Mouse (Mus musculus) lung, postnatal 14 days (tissue): ENCODE measurements at regions not wholly inside any gene's neighbourhood (a gene's known extent, or its start where the extent isn't known, plus 50 kb on each side); places are given as distances from the start of the nearest gene placed in this dataset.
"Not testable (repeated sequence)": the region's sequence is repeated elsewhere in the genome, so short reads cannot be mapped to it uniquely, and the experiment has no call there.

Experiments used
- DNase-seq: peaks from one replicate; pipeline ENCODE4 v3.0.0; 2021

DNA sequence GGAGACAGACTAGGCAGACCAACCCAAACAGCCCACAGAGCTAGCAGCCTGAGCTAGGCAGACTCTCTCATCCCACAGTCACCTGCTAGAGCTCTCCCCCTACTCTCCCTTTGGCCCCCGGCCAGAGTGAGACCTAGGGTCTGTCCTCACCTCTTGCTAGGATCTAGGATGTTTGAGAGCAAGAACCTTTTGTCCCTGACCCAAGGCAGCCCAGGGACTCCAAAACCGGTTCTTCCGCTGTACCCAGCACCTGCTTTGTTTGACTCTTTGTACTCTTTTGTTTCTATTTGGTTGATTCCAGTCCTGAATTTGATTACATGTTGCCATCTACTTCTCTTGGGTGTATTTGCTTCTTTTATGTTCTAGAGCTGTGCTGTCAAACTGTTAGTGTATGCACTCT is 75.3 kb downstream of the H60c start:
- no peak for DNase-seq

- no peak for DNase-seq
Observed at GRCm38 (mm10) chr10:3188361-3188760, 79.2 kb downstream of the H60c start.

DNA sequence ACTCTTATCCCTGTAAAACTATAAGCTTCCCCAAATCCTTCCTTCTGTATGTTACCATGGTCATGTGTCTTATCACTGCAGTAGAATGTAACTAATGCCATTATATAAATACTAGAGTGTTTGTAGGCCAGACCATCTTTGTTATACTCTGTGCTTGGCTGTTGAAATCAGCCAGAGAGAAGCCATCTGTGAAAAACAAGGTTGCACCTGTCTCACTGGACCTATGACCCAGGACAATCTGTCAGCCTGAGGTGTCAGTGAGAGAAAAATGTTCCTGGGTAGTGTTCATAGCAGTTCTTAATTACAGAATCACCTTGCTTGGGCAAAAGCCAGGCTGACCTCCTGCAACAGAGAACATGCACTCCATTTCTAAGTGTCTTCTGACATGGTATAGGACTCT is 87.5 kb downstream of the H60c start:
- no peak for DNase-seq

GRCm38 (mm10) chr10:3173601-3174000 is 94.0 kb downstream of the H60c start:
- no peak for DNase-seq

- DNase-seq: not testable (repeated sequence)
Observed at GRCm38 (mm10) chr10:3172927-3173326, 94.6 kb downstream of the H60c start.

- DNase-seq: no peak
Observed at GRCm38 (mm10) chr10:3172257-3172656, 95.3 kb downstream of the H60c start.

GRCm38 (mm10) chr10:3171366-3171765 is 96.2 kb downstream of the H60c start:
- DNase-seq: no peak

- DNase-seq: peak; percentile 2
Observed at GRCm38 (mm10) chr10:3155542-3155941, 112.0 kb downstream of the H60c start.

DNA sequence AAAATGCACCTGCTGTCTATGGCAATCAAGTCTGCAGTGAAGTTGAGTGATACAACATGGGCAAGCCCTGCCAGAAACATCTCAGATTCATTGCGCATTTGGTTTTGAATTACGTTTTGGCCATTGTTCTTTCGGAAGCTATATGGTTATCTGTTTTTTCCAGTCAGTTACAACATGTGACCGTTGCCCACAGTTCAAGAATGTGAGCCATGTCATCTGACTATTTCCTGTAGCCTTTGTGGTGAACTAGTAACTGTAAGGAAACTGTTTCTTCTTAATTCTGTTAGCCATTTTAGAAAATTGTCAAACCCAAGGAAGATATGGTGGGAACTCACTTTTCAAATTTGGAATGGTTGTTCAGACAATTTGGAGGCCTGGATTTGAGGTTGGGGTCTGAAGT is 119.4 kb downstream of the H60c start:
- no peak for DNase-seq

DNA sequence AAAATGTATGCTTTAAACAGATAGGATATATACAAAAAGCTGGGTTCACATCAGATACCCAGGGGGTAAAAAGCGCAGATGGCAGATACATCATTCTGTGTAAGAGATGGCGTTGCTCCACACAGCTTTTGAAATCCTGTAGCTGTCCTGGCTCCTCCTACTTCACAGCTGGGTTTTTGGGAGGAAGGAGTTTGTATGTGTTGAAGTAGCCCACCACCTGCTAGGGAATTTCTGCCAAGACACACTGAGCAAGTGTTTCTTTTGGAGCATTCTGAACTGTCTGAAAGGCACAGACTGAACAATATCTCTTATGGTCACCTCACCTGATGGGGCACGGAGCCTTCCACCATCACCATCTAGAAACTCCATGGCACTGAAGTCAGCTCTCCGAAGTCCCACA is 128.3 kb downstream of the H60c start:
- DNase-seq: no peak

GRCm38 (mm10) chr10:3127491-3127890 is 140.1 kb downstream of the H60c start:
- DNase-seq: no peak

DNA sequence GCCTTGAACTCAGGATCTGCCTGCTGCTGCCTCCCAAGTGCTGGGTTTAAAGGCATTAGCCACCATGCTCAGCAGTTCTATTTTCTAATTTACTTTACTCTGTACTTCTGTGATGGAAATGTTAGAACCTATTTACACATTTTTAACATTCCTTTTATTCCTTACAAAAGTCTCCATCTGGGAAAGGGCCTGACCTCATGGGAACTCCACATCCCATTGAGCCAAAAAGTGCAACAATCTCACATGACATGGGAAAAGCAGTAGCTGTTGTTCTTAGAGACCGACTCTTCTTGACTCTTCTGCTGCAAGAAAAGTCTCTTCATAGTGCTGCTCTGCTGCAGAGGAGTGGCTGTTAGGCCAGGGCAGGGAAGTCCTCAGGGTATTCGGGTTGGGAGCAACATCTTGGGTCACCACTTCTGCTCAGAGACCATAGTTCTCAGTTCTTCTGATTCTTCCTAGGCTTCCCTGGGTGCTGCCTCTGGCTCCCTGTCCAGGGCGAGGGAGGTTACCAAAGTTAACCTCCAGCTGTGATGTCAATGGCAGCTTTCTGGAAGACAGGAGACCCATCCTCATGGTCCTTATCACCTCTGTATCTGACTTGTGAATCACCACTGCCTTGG is 150.0 kb downstream of the H60c start:
- DNase-seq: no peak

- DNase-seq: not testable (repeated sequence)
Observed at GRCm38 (mm10) chr10:3114421-3114820, 153.2 kb downstream of the H60c start.

DNA sequence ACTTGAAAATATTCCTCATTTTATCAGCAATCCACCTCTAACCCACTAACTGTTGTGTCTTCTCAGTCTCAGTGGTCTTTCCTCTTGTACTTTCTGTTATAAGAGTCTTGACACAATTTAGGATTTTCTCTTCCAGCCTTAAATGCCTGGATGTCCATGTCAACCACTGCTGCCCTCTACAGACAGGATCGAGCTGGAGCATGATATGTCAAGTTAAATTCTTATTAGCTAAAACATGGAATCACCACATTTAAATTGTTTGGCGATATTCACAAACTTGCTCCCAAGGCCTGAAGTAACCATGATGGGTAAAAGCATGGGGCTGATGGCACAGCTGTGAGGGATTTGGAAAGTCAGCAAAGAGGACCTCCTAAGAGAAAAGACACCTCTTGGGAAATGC is 159.6 kb downstream of the H60c start:
- DNase-seq: not testable (repeated sequence)
